Mouse (Mus musculus) granulocyte monocyte progenitor cell, adult 5-6 weeks (primary cell): Measurements from ENCODE around the gene Gm9844. TPM values are rescaled to one million over a fixed set of nuclear protein-coding genes. Genes with fewer than 3 reads are reported as not detected.
A peak's percentile ranks its signal among the peaks of the same experiment; 100 is the strongest.
"Not testable (repeated sequence)": the region's sequence is repeated elsewhere in the genome, so short reads cannot be mapped to it uniquely, and the experiment has no call there.

ENCODE experiments used
- ATAC-seq: replicated peaks from 2 replicates; pipeline ENCODE4 v1.8.0; 2016; ENCODE audit warnings: mild to moderate bottlenecking, moderate TSS enrichment, inconsistent platforms; ENCODE audit not compliant: poor library complexity, severe bottlenecking
- total RNA-seq, 2 experiments: library from RNA; stranded (forward) in 1 of 2; stranded (reverse) in 1 of 2; fragments of 200-712, 200-1000 nt in 1 of 2; fragments of >200 nt in 1 of 2; fragmentation: Nextera tagmentation in 1 of 2; gene quantifications; 2 replicates each; pipeline ENCODE4 v1.2.3; 2014 to 2017

Gene Gm9844
- total RNA-seq, 2 experiments from 2014 or later: 3.2 to 3.6 TPM

DNA sequence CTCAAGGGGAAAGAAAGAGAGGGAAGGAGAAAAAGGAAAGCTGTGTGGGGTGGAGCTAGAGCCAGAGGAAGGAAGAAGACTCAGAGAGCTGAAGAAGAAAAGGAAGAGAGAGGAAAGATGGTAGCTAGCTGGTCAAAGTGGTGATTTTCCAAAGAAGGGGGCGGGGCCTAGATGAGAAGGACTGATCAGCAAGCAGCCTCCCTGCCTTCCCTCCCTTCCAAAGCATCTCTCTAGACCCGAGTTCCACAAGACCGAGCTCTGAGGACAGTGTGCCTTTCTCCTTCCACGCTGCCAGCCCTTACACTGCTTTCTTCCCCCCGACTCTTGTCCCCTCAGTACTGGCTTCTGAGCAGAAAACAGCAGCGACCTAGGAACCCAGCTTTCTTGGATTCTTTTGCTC, 2.1 kb downstream of the Gm9844 start:
- ATAC-seq: no peak; the same call in 1 of the 2 replicates

DNA sequence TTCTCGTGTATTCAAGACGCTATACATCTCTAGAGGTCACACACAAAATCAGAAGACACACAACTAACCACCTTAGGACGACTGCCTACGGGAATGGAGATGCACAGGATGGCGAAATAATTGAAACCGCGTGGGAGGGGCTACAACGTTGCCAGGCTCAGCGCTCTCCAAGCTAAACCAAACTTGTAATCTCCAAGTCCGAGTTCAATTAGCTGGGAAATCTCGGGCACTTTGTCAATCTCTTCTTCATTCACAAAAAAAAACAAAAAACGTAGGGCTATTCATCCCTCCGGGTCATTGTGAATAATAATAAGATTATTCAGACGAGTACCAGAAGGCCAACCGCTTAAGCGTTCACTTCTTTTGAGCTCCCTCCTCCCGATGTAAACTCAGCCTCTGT, 7.1 kb downstream of the Gm9844 start:
- peak; percentile 38; the same call in 1 of the 2 replicates for ATAC-seq

DNA sequence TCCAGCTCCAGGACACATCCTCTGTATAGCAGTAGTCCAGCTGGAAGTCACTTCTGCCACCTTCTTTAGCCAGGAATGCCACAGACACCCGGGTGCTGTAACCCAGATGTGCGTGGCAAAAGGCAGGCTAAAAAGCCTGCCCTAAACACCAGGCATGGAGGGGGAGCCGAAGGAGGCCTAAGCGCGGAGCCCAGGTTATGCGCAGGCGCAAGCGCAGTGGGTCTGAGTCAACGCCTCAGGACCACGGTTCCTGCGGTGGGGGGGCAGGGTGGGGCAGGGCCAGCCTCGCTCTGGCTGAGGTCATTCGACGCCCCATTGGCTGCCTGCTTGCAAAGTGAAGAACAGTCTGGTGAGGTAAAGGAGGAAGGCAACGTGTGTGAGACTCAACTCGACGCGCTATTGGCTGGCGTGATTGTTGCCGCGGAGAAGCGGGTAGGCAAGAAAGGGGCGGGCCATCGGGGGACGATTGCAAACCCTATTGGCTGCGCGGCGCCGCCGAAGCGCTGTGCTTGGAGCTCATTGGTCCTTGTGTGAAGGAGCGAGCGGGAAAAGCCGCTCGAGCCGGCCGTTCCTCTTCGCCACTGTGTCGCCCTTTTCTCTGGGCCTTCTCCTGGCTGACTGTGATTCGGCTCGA, 7.6 kb downstream of the Gm9844 start, which contains the start of the genes Lypd4 and Dmrtc2:
Lypd4 (minus strand) TSS at position 410 of the 634 bp plus-strand sequence.
Dmrtc2 (plus strand) TSS at position 526 of the 634 bp plus-strand sequence.
- peak; percentile 11; the same call in 1 of the 2 replicates for ATAC-seq

DNA sequence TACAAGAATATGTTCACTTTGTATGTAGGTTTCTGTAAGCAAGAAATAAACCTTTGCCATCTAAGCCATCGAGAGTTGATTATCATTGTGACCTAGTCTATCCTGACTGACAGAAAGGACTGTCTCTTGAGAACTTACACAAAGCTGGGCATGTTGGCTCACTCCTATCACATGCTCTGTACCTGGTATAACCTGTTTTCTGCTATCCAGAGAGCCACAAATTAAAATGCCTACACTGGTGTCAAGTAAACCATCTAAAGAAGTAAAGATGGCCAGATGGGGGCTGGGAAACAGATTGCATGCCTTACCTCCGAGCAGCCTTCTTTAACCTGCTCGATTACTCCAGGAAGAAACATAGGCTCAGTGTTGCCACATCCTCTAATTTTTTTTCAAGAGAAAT, 15.6 kb downstream of the Gm9844 start:
- ATAC-seq: peak; percentile 24; the same call in 1 of the 2 replicates

DNA sequence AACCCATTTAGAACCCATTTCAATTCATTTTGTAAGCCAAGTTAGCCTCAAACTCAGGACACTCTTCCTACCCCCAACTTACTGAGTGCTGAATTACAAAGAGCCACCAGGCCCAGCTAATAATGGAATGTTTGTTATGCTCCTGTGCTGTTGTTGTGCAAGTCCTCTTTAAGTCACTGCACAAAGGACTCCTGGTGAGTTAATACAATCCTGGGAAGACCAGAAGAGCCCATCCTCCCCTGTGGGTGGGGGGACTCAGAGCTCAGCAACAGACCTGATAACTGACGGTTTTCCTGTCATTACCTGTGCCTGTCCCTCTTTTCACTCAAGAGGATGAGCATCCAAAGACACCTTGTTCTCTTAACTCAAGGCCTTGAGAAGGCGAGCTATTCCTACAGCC, 17.6 kb downstream of the Gm9844 start:
- ATAC-seq: no peak

DNA sequence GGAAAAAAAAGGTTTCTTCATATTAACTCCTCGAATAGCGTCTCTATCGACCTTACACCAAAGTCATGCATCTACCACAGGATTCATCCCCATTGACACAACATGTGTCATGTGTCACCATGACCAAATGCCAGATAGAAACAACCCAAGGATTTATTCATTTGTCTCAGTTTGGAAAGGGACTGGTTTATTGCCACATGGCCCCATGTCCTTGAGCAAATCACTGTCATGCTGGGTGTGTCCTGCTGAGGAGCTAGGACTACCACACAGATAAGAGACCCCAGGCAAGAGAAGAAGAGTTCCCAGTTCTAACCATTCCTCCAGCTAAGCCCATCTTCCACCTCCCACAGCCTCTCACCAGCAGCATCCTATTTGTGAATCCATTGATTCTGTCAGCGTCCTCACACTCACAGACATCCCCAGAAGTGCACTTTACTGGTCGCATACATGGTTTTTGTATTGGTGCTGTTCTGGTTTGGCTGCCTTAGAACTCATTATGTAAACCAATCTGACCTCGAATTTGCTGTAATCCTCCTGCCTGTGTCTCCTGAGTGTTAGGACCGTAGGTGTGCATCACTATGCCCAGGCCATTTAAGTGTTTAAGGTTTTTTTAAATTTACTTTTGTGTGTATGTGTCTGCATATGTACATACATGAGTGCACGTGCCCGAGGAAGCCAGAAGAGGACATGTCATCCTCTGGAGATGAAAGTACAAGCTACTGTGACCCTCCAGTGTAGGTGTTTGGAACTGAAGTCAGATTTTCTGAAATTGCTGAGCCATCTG, 20.6 kb downstream of the Gm9844 start:
- ATAC-seq: no peak

DNA sequence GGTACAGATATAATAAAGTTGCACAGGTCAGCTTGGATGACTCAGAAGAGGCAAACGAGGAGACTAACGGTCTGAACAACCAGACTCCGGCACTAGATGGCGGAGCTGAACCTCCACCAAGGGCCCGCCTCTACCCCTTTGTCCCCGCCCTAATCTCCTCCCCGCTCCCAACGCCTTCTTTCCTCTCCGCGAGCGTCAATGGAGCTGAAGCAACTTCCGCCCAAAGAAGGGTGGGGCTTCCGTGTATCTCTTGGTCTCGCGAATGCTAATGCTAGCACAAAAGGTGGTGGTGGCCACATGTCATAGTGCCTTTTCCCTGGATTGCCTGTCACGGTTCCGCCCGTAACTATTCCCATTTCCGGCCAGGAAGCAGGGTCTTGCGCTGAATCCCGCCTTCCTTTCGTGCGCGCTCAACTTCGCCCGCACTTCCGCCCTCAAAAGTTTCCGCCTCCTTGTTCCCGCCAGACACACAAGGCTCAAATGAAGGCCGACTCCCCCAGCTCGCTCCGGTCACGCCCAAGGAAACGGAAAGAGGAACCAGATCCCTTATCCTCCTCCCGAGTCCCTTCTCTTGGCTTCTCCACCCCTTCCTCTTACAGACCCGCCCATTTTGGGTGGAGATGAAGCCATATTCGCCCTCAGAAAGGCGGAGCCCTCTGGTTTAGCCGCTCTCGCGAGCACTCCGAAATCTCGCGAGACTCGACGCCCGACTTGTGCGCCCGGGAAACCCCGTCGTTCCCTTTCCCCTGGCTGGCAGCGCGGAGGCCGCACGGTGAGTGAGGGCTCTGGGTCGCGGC, 22.1 kb downstream of the Gm9844 start, which contains the start of gene Rps19:
Rps19 (plus strand) TSS at position 476 of the 797 bp plus-strand sequence.
- ATAC-seq: peak; percentile 87

DNA sequence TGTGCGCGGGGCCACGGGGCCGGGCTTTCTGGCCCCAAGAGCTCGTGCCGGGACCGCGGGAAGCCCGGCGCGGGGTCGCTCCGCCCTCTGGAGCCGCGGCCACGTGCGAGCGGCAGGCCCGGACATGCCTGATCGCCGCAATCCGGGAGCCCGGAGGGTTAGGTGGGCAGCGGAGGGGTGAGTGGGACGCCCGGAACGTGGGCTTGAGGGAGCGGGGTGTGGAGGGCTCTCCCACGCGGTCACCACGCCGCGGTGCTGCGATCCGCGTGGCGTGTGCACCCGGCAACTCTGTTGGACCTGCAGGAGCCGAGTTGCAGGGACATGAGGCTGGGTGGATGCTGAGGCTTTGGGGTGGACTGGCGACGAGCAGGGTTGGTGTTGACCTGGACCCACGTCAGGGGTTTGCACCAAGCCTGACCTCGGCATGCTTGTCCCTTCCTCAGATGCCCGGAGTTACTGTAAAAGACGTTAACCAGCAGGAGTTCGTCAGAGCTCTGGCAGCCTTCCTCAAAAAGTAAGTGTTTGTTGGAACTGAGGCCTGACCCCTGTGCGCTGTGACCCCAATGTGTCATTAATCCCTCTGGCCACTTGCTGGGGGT, 22.8 kb downstream of the Gm9844 start:
- ATAC-seq: no peak; the same call in 1 of the 2 replicates

DNA sequence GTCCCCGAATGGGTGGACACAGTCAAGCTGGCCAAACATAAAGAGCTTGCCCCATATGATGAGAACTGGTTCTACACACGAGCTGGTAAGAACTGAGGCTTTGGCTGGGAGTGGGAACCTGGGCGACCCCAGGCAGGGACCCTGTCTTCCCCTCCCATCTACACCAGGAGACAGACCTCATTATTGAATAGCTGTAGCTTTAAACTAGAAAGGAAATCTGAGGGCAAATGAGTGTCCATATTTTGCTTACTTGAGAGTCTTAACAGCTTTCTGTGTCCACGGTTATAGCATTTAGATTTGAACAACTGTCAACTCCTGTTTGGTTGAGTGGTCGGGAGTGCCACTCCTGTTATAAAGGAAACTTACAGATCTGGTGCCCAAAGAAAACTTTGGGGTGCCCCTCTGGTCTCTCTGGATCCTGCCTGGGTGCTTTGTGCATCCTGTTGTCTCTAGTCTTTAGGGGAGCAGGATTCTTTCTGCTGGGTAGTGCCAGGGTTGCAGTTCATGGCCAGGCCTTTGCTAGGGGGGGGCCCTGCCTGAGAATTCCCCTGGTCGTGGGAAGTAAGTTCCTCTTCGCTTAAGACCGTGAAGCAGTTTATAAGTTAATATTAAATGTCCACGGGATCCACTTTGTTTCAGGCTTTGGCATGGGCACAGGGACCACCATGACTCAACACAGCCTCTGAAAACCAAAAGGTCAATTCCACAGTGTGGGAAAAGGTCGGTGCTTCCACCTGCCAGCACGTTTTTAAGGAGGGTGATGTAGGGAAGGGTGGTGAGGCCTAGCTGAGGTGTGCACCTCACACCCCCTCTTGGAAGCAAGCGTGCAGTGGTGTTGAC, 23.7 kb downstream of the Gm9844 start:
- no peak for ATAC-seq

DNA sequence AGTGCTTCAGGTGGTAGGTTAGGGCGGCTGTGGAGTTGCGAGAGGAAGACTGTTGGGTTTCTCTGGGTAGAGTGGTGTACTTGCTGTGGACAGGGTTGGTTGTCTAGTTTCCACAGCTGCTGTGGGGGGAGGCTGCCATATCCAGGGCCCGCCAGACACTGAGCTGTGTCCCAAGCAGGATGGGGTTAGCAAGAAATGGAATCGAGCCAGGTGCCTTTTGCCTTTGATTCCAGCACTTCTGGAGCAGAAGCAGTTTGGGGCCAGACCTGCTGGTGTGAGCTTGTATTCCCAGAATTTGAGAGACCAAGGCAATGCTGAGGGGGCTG, 24.3 kb downstream of the Gm9844 start:
- no peak for ATAC-seq

DNA sequence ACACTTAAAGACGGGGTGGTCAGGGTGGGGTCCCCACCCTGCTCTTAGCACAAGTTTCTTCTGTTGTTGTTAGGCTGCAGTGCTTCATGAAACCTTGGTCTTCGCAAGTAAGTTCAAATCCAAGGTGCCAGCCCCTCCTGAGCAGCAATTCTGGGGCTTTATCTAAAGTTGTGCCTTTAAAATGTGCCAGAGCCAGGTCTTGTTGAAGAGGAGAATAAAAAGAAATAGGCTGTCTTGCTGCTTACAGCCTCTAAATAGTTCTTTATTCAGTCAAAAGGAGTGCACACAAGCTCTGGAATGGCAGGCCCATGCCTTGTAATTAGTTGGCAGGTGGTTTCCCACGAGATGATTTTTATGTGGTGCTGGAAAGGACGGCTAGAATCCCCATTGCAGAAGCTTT, 25.1 kb downstream of the Gm9844 start:
- no peak for ATAC-seq

DNA sequence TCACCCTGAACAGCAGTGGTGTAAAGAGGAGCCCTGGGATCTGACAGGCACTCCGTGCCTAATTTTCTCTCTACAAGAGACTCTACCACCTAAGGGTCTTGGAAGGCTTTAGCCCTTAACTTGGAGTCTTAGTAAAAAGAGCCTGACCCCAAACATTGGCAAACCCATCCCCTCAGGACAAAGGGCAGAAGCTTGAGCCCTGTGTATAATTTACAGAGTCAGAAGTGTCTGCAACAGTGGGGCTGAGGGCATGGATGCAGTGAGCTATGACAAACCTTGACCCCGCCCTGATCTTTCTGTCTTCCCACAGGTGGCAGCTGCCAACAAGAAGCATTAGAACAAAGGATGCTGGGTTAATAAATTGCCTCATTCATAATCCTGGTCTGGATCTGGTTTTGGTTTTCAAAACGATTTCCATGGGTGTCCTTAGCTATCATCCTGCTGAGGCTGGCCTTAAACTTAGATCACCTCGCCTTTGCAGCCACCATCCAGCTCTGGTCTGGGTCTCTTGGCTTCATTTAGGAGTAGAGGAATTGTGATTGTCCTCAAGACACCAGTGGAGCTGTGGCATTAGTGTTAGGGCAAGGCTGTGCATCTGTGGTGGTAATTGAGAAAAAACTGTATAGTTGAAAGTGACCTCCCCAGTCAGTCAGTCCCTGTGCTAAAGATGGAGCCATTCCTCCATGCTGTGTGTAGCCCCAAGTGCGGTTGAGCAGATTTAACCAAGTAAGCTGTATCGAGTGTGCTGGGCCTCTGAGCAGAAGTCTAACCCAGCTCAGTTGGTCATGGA, 27.6 kb downstream of the Gm9844 start:
- ATAC-seq: no peak

DNA sequence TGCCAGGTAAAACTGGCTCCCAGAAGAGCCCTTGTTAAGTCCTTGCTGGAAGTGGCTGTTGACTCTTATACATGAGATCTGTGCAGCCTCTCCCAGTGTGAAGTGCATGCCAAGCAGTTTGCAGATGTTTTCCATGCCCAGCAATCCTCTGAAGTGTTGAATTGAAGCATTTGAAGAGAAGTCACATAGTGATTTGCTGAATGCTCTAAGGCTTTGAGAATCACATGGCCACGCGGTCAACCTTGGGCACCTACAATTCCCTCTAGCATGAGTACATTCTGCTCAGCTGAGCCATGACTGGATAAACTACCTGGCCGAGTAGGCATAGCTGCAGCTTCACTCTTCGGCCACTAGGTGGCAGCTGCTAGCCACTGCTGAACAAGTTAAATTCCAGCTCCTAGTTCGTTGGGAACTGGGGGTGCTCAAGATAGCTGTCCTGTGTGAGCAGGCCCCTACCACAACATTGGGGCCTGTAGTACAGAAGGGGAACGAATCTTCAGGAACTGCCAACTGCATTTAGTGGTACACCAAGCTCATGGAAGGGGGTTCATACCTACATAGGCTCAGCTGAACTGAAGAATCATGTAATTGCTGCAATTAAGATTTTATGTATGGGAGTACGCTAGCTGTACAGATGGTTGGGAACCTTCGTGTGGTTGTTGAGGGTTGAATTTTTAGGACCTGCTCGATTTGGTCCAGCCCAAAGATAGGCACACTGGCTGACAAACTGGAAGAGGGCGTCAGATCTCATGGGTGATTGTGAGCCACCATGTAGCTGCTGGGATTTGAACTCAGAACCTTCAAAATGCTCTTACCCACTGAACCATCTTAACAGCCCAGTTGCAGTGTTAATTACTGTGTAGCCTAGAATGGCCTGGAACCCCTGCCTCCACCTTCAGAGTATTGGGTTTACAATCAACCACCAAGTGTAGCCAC, 28.5 kb downstream of the Gm9844 start:
- peak; percentile 83 for ATAC-seq

DNA sequence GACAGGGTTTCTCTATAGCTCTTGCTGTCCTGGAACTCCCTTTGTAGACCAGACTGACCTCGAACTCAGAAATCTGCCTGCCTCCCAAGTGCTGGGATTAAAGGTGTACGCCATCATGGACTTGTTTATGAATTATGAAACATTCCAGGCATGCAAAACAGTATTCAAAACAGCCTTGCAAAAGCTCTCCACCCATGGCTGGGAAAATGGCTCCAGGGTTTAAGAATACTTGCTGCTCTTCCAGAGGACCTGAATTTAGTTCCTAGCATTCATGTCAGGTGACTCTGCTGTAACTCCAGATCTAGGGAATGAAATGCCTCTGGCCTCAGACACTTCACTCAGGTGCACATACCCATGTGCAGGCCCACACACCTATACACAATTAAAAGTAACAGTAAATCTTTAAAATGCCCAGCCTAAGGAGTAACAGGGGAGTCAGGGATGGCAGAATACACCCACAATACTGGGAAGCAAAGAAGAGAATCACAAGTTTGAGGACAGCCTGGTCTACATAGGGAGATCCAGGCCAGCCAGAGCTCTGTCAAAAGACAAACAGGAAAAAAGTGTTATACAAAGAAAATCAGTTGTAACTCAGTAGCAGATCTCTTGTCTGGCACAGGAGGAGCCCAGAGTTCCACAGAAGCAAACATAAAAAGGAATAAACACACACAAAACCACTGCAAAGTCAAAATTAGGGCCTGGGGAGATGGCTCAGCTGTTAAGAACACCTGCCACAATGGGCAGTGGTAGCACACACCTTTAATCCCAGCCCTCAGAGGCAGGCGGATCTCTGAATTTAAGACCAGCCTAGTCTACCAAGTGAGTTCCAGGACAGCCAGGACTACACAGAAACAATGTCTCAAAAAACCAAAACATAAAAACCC, 29.5 kb downstream of the Gm9844 start:
- no peak for ATAC-seq

DNA sequence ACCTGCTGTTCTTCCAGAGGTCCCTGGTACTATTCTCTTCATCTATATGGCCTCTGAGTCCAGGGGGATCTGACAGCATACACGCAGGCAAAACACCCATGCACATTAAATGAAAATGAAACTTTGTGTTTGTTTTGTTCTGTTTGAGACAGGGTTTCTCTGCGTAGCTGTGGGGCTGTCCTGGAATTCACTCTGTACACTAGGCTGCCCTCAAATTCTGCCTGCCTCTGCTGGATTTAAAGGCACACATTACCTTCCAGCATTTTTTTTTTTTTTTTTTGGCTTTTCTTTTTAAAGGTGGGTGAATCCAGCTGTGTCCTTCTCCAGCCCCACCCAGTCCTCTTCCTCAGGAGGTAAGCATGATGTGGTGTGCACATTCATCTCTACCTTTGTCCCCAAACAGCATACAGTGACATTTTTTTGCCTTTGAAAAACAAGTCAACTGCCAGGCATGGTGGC, 30.1 kb downstream of the Gm9844 start:
- no peak for ATAC-seq

DNA sequence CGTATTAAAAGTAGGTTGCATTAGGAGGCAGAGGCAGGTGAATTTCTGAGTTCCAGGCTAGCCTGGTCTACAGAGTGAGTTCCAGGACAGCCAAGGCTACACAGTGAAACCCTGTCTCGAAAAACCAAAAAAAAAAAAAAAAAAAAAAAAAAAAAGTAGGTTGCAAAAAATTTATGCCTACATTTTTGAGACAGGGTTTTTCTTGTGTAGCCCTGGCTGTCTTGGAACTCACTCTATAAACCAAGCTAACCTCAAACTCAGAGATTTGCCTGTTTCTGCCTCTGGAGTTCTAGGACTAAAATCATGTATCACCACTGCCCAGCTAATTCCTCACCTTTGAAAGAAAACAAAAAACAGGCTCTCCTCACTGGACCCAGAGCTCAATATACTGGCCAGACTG, 33.7 kb downstream of the Gm9844 start:
- not testable (repeated sequence) for ATAC-seq

DNA sequence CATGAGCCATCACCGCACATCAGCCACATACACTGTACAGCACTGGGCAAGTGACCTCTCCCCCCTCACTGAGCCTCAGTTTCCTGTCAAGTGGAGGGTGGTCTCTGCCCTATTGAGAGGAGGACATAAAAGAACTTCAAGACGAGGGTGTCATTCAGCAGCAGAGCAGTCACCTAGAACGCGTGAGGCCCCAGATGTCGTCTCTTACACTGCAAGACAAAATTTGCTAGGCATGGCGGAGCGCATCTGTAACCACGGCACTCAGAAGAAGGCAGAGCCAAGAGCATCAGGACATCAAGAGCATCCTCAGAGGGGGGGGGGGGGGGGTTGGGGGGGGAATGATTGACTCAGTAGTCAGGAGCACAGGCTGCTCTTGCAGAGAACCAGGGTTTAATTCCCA, 34.3 kb downstream of the Gm9844 start:
- no peak for ATAC-seq
